Mouse (Mus musculus) hindbrain, embryonic 14.5 days (tissue): ENCODE data around the gene Mtap. TPM values are rescaled to one million over a fixed set of nuclear protein-coding genes. Genes with fewer than 3 reads are reported as not detected.

Experiments
- ATAC-seq: fragments of 200-750 bp; cut with Nextera tagmentation; 2 replicates; pipeline ENCODE4 v1.8.0; 2017; ENCODE audit warnings: moderate number of reproducible peaks, mild to moderate bottlenecking, moderate TSS enrichment, moderate library complexity; ENCODE audit not compliant: low FRiP score
- DNase-seq: peaks from one replicate; pipeline ENCODE4 v3.0.0-alpha.2; 2015; ENCODE audit warnings: low spot score
- H3K27ac ChIP-seq: fragments of 300-500 bp; sonication (generic); 2 replicates; pipeline ENCODE4 v1.5.1; 2014; ENCODE audit warnings: mild to moderate bottlenecking, moderate library complexity
- H3K27me3 ChIP-seq: fragments of 300-500 bp; sonication (generic); 2 replicates; pipeline ENCODE4 v1.6.1; 2014; ENCODE audit warnings: mild to moderate bottlenecking, low read length, mixed read lengths; ENCODE audit not compliant: control insufficient read depth, insufficient read depth
- H3K36me3 ChIP-seq: fragments of 300-500 bp; sonication (generic); replicated peaks from 2 replicates; pipeline ENCODE4 v1.6.1; 2014; ENCODE audit not compliant: control insufficient read depth, insufficient read depth
- H3K4me1 ChIP-seq: fragments of 300-500 bp; sonication (generic); replicated peaks from 2 replicates; pipeline ENCODE4 v1.6.1; 2014; ENCODE audit warnings: antibody characterized with exemption, low read length, mixed read lengths; ENCODE audit not compliant: control insufficient read depth, insufficient read depth
- H3K4me2 ChIP-seq: fragments of 300-500 bp; sonication (generic); replicated peaks from 2 replicates; pipeline ENCODE4 v1.6.1; 2014; ENCODE audit warnings: mild to moderate bottlenecking, moderate library complexity
- H3K4me3 ChIP-seq: fragments of 300-500 bp; sonication (generic); replicated peaks from 2 replicates; pipeline ENCODE4 v1.5.1; 2014; ENCODE audit warnings: mild to moderate bottlenecking, low read length
- H3K9ac ChIP-seq: fragments of 300-500 bp; sonication (generic); 2 replicates; pipeline ENCODE4 v1.6.1; 2014
- H3K9me3 ChIP-seq: fragments of 300-500 bp; sonication (generic); 2 replicates; pipeline ENCODE4 v1.6.1; 2016; ENCODE audit warnings: low read length; ENCODE audit not compliant: control insufficient read depth
- WGBS: fragments of 180-500 bp; shearing (Covaris S2); extraction: QIAGEN DNeasy Blood & Tissue Kit; methylation state at CpG from one replicate; pipeline ENCODE4 v1.1.7; 2014; 5-methylcytosine and 5-hydroxymethylcytosine counted together
- polyA plus RNA-seq: library from polyadenylated mRNA; unstranded; fragments of >200 nt; fragmentation: Nextera tagmentation; extraction: Ambion mirVana; gene quantifications from 2 replicates; pipeline ENCODE4 v1.2.1, GENCODE M21; 2014

Mtap gene
- polyA plus RNA-seq, 1 experiment from 2014 or later, result 29.1 TPM

DNA sequence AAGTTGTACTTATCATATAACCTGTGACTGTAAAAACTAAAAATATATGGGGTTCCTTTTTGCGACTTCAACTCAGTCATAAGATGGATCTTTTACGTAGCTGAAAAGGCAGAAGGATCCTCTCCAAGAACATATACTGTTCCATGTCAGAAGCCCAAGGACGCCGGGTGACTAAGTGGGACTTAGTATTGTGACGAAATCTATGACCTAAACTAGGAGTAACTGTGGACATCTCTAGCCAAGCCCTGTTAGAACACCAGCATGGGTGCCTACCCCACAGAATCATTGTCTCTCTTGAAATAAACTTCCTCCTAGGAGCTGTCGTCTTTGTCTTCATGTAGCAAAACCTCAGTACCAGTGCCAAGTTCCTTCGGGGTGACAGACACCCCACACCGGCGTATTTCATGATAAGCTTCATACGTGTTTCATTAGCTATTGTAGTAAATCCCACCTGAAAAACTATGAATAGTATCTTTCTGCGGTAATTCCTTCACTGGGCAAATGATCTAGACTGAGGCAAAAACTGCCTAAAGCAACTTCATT, 24.7 kb upstream of the Mtap start:
- H3K27me3 ChIP-seq, result no peaks in the 10 kb centered on the region
- no peak overlapping the region for H3K4me2 ChIP-seq
- WGBS, result 94% methylated on average over 11 of the region's 11 CpGs
- no peaks in the 10 kb centered on the region for H3K4me1 ChIP-seq
- no peak overlapping the region for H3K27ac ChIP-seq
- no peak for ATAC-seq
- no peak overlapping the region for H3K4me3 ChIP-seq
- H3K9me3 ChIP-seq, result no peaks in the 10 kb centered on the region
- no peak for DNase-seq
- H3K9ac ChIP-seq, result no peak overlapping the region
- no peaks in the 10 kb centered on the region for H3K36me3 ChIP-seq

DNA sequence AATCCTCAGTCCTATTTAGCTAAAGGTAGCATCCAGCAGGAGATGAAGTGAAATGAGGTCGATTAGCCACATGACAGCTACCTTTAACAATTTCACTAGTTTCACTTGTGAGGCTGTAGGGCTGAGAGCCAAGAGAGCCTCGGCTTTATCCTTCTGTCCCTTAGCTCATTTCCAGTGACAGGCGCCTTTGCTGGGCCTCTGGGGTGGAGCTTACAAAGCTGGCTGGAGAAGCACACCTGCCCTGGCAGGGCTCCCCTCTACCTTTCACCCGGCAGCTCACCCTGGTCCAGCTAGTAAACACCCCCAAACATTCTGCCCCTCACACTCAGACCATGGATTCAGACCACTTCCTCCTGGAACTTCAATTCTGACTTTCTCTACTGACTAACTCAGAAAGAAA, 24.1 kb upstream of the Mtap start:
- 69% methylated on average over 4 of the region's 4 CpGs for WGBS
- DNase-seq, result no peak
- H3K4me1 ChIP-seq, result no peaks in the 10 kb centered on the region
- no peak overlapping the region for H3K4me2 ChIP-seq
- H3K4me3 ChIP-seq, result no peak overlapping the region
- no peaks in the 10 kb centered on the region for H3K36me3 ChIP-seq
- H3K9me3 ChIP-seq, result no peaks in the 10 kb centered on the region
- ATAC-seq, result no peak
- H3K27ac ChIP-seq, result no peak overlapping the region
- H3K27me3 ChIP-seq, result no peaks in the 10 kb centered on the region
- H3K9ac ChIP-seq, result no peak overlapping the region

DNA sequence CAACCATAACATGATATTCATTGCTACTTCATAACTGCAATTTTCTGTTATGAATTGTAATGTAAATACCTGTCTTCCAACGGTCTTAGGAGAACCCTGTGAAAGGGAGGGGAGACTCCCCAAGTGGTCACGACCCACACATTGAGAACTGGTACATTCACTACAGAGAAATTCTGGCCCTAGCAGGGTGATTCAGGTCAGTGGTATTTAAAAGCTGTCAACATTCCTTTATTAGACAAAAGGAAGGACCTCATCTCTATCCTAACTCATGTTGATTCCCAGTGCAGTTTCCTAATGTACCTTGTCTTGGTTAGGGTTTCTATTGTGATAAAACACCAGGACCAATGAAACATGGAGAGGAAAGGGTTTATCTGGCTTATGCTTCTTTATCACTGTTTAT, 20.9 kb upstream of the Mtap start:
- Histone ChIP-seq H3K9ac (no peak overlapping the region), H3K36me3 (no peaks in the 10 kb centered on the region), H3K4me1 (no peaks in the 10 kb centered on the region), H3K9me3 (no peaks in the 10 kb centered on the region), H3K4me2 (no peak overlapping the region), H3K27me3 (no peaks in the 10 kb centered on the region), H3K4me3 (no peak overlapping the region), H3K27ac (no peak overlapping the region)
- ATAC-seq, result no peak
- WGBS, result 86% methylated on average over 2 of the region's 2 CpGs
- no peak for DNase-seq

DNA sequence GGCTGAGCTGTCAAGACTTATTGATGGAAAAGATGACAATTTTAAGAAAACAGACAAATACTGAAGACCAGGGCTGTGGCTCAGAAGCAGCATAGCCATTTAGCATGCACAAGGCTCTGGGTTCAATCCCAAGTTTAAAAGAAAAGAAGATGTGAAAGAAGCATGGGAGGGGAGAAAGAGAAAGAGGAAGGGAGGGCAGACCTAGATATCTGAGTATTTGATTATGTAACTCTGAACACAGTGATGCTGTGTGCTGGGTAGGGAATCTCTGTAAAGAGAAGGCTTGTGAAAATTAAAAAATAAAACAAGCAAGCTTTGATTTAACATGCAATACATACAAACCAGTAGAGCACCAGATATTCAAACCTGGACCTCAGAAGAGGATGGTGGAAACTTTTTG, 17.0 kb upstream of the Mtap start:
- Histone ChIP-seq H3K27me3 (no peaks in the 10 kb centered on the region), H3K4me3 (no peak overlapping the region), H3K4me1 (no peaks in the 10 kb centered on the region), H3K27ac (no peak overlapping the region), H3K9me3 (no peaks in the 10 kb centered on the region), H3K4me2 (no peak overlapping the region), H3K36me3 (no peaks in the 10 kb centered on the region), H3K9ac (no peak overlapping the region)
- DNase-seq, result no peak
- no peak for ATAC-seq

DNA sequence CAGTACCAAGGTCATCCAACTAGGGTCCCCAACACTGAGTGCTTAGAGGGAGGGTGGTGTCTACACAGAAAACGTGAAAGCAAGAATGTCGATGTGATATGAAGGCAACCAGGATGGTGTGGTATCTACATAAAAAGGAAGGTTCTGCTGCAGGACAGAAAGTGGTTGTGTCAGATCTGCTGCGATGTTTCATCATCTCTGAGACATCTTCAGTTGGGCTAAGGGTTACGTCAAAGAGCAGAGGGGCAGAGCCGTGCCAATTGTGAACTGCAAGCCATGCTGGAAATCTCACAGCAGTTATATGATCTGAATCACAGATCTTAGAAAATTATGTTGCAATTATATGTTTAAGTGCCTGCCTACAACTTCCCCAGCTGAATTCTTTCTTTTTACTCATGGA, 16.6 kb upstream of the Mtap start:
- H3K4me1 ChIP-seq, result no peaks in the 10 kb centered on the region
- ATAC-seq (no peak), DNase-seq (no peak)
- WGBS, result 96% methylated on average over 5 of the region's 5 CpGs
- no peaks in the 10 kb centered on the region for H3K27me3 ChIP-seq
- H3K36me3 ChIP-seq, result no peaks in the 10 kb centered on the region
- H3K9me3 ChIP-seq, result no peaks in the 10 kb centered on the region
- no peak overlapping the region for H3K9ac ChIP-seq
- no peak overlapping the region for H3K4me3 ChIP-seq
- no peak overlapping the region for H3K27ac ChIP-seq
- H3K4me2 ChIP-seq, result no peak overlapping the region

DNA sequence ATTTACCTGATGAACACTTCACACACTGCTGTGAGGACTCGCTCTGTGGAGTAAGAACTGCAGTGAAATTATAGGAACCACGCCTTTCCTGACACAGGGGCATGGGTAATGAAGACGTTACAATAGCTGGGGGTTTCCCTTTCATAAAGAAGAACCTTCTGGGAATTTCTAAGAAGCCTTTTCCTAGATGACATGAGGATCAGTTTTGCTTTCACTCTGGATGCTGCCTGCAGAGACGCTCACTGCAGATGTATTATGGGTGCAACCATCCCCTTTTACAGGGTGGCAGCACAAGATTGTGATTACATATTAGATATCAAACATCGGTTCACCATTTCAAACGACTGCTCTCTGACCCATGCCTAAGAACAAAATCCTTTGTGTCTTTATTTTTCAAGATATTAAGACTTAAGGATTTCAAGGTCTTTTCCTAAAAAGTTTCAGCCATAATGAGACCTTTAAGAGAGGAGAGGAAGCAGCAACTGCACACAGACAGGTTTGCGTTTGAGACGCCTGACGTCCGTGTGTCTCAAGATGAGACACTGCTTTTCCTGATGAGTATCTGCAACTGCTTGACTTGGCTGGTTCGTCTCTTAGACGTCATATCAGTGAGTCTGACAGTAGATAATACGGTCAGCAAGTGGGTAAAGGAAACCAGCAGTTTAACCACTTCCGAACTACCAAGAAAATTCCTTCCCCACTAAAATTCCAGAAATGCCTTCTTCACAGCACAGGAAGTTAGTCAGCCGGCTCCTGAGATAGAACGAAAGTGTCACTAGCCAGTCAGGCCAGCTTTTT, 13.3 kb upstream of the Mtap start:
- H3K27me3 ChIP-seq, result no peaks in the 10 kb centered on the region

DNA sequence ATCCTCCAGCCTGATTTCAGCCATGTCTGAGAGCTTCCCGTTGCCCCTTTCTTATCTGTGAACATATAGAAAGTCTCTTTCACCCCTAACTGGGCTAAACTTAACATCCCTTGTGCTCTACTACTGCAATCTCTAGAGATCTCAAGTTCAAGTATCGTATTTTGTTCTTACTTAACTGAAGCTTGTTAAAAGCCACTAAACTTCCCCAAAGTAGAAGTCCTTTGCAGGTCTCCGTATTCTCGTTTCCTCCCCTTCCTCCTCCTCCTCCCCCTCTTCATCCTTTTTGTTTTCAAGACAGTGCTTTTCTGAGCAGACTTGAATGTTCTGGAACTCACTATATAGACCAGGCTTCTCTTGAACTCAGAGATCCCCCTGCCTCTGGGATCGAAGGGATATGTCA, 9.2 kb upstream of the Mtap start:
- no peak for DNase-seq
- no peaks in the 10 kb centered on the region for H3K9me3 ChIP-seq
- H3K27ac ChIP-seq, result no peak overlapping the region
- H3K27me3 ChIP-seq, result no peaks in the 10 kb centered on the region
- no peaks in the 10 kb centered on the region for H3K4me1 ChIP-seq
- 68% methylated on average over 5 of the region's 5 CpGs for WGBS
- no peak overlapping the region for H3K4me2 ChIP-seq
- H3K9ac ChIP-seq, result no peak overlapping the region
- no peaks in the 10 kb centered on the region for H3K36me3 ChIP-seq
- no peak for ATAC-seq
- H3K4me3 ChIP-seq, result no peak overlapping the region

More for the DNA sequence above, 13.3 kb upstream of the Mtap start:
- no peaks in the 10 kb centered on the region for H3K4me1 ChIP-seq
- no peaks in the 10 kb centered on the region for H3K9me3 ChIP-seq
- ATAC-seq (no peak), DNase-seq (no peak)
- H3K36me3 ChIP-seq, result no peaks in the 10 kb centered on the region
- H3K27ac ChIP-seq, result no peak overlapping the region
- no peak overlapping the region for H3K4me3 ChIP-seq
- no peak overlapping the region for H3K4me2 ChIP-seq
- no peak overlapping the region for H3K9ac ChIP-seq
- whole genome bisulfite sequencing, result 83% methylated on average over 16 of the region's 16 CpGs

DNA sequence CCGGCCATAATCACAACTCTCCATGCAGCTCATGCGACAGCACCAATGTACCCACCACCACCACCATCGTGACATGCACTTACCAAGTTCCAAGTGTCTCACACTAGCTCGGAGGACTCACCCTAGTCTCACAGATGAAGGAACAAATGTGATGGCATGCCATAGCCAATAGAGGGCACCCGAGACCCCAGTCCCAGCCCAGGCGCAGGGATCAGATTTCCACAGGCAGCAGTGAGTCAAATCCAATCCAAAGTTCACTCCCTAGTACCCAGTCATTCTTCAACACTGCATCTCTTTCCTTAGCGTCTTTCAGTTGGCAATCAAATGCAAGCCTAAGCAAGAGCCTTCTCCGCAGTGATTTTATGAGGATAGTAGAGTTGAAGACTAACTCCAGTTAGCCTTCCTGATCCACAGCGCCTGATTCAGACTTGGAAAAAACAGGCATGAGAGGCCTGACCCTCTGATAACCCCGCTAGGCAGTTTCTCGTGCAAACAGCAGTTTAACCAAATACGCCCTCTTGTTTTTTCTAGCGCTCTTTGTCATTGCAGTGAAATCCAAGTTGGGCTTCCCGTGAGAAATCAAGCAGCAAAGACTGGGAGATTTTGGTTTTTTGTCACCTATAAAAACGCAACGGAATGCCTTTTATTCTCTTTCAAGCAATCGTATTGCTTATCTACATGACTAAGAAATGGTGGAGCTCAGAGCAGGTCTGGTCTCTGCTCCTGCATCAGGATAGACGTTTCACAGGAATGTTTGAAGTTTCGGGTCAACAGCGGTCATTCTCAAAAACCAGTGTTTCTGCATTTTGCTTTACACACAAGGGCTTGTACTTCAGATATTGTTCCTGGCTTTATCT, 8.6 kb upstream of the Mtap start:
- 31% methylated on average over 20 of the region's 20 CpGs for WGBS
- no peaks in the 10 kb centered on the region for H3K27me3 ChIP-seq
- H3K9me3 ChIP-seq, result no peaks in the 10 kb centered on the region
- no peak overlapping the region for H3K4me2 ChIP-seq
- H3K4me1 ChIP-seq, result no peaks in the 10 kb centered on the region
- H3K4me3 ChIP-seq, result no peak overlapping the region
- H3K9ac ChIP-seq, result no peak overlapping the region
- H3K36me3 ChIP-seq, result no peaks in the 10 kb centered on the region
- H3K27ac ChIP-seq, result no peak overlapping the region
- peak; percentile 60 for DNase-seq
- no peak for ATAC-seq

DNA sequence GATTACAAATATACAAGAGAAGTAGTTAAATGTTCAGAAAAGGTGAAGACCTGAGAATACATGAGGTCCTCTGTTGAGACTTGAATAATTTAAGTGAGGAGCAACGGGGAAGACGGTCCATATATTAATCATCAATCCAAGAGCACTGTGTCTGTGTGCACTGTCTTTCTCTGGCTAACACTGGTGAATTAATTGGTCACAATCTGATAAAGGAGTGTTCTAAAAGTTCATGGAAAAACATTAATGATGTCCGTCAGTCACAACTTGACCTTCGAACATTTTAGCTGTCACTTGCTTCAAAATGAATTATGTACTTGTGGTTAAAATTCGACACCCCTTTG, 8.0 kb upstream of the Mtap start:
- H3K36me3 ChIP-seq, result no peaks in the 10 kb centered on the region
- H3K4me3 ChIP-seq, result no peak overlapping the region
- WGBS, result 82% methylated on average over 5 of the region's 5 CpGs
- no peak for ATAC-seq
- H3K27me3 ChIP-seq, result no peaks in the 10 kb centered on the region
- H3K4me1 ChIP-seq, result no peaks in the 10 kb centered on the region
- H3K9ac ChIP-seq, result no peak overlapping the region
- H3K9me3 ChIP-seq, result no peaks in the 10 kb centered on the region
- no peak for DNase-seq
- H3K27ac ChIP-seq, result no peak overlapping the region
- H3K4me2 ChIP-seq, result no peak overlapping the region
